Mouse (Mus musculus) cerebellum, adult 2 months (tissue): ENCODE data around the gene Gas2. TPM values are rescaled to one million over a fixed set of nuclear protein-coding genes. Genes with fewer than 3 reads are reported as not detected.
A peak's percentile ranks its signal among the peaks of the same experiment; 100 is the strongest.

ENCODE experiments used
- DNase-seq, 2 experiments: peaks; one replicate each; pipeline ENCODE4 v3.0.0; 2021
- H3K27ac ChIP-seq: fragments of 200-500 bp; 2 replicates; pipeline ENCODE4 v1.5.1; 2012; ENCODE audit warnings: low read length, control low read depth, inconsistent platforms; ENCODE audit not compliant: insufficient read depth
- H3K27me3 ChIP-seq: fragments of 200-500 bp; 2 replicates; pipeline ENCODE4 v1.6.1; 2012; ENCODE audit warnings: inconsistent platforms, mild to moderate bottlenecking, low read length, moderate library complexity; ENCODE audit not compliant: control insufficient read depth, insufficient read depth
- H3K4me1 ChIP-seq: fragments of 200-500 bp; 2 replicates; pipeline ENCODE4 v1.6.1; 2011; ENCODE audit warnings: low read length; ENCODE audit not compliant: control insufficient read depth, insufficient read depth
- H3K4me3 ChIP-seq: fragments of 200-500 bp; replicated peaks from 2 replicates; pipeline ENCODE3; 2011; ENCODE audit warnings: mild to moderate bottlenecking, low read depth, low read length, control low read depth; ENCODE audit not compliant: insufficient read depth
- CTCF ChIP-seq: fragments of 200-500 bp; IDR thresholded peaks from 2 replicates; pipeline ENCODE4 v1.5.1; 2011; ENCODE audit warnings: low read depth, mild to moderate bottlenecking, control low read depth, low read length, moderate library complexity, borderline replicate concordance; ENCODE audit not compliant: insufficient read depth
- POLR2A ChIP-seq: fragments of 200-500 bp; IDR thresholded peaks from 2 replicates; pipeline ENCODE4 v1.6.1; 2011; ENCODE audit warnings: low read length, control low read depth, borderline replicate concordance; ENCODE audit not compliant: insufficient read depth
- WGBS: fragments of 180-500 bp; shearing (Covaris S2); methylation state at CpG from one replicate; pipeline ENCODE4 v1.1.7; 2018; 5-methylcytosine and 5-hydroxymethylcytosine counted together
- polyA plus RNA-seq: library from polyadenylated mRNA; depleted of rRNA; stranded (reverse); fragments of >200 nt; gene quantifications from 2 replicates; pipeline ENCODE4 v1.2.3, GENCODE M21; 2012; rRNA removed

Gene Gas2
- 9.8 and 11.1 TPM in 2 replicates for polyA plus RNA-seq

GRCm38 (mm10) chr7:51861250-51862096 is at the start of gene Gas2:
TSS of gene Gas2 (plus strand) at chr7:51862015.
- H3K27me3 ChIP-seq: no peaks in the 10 kb centered on the region
- no peak for TF ChIP-seq CTCF
- 0 out of 2 replicates have a peak, but pooled peaks have one; percentile 1 for TF ChIP-seq POLR2A

GRCm38 (mm10) chr7:51815473-51816282 is 46.1 kb upstream of the Gas2 start:
- H3K27me3 ChIP-seq: no peaks in the 10 kb centered on the region; the same call in 1 of the 2 replicates

More at GRCm38 (mm10) chr7:51861250-51862096, at the start of gene Gas2:
- Histone ChIP-seq H3K27ac (peak within 1 kb of the TSS; percentile 75), H3K4me3 (peak within 1 kb of the TSS; percentile 66), H3K4me1 (0 out of 2 replicates have a peak, but pooled peaks cover 4% of the 10 kb centered on the region)
- peak; percentile 87 to 93 for DNase-seq
- WGBS: under 1% methylated on average over 105 of the region's 105 CpGs

GRCm38 (mm10) chr7:51816283-51816839 is 45.5 kb upstream of the Gas2 start:
- Histone ChIP-seq H3K27me3 (no peaks in the 10 kb centered on the region; the same call in 1 of the 2 replicates), H3K4me1 (peaks cover 3% of the 10 kb centered on the region; the same call in 1 of the 2 replicates), H3K4me3 (no peak overlapping the region), H3K27ac (no peak overlapping the region)
- 61% methylated on average over 3 of the region's 3 CpGs for WGBS
- DNase-seq: no peak
- no peak for TF ChIP-seq POLR2A

More at GRCm38 (mm10) chr7:51815473-51816282, 46.1 kb upstream of the Gas2 start:
- Histone ChIP-seq H3K27ac (no peak overlapping the region), H3K4me3 (no peak overlapping the region), H3K4me1 (peaks cover under 1% of the 10 kb centered on the region; the same call in 1 of the 2 replicates)
- 20% methylated on average over 4 of the region's 4 CpGs for WGBS
- TF ChIP-seq CTCF: no peak
- TF ChIP-seq POLR2A: no peak
- peak in 1 of 2 experiments; percentile 32 for DNase-seq

GRCm38 (mm10) chr7:51818251-51818974 is 43.4 kb upstream of the Gas2 start:
- 91% methylated on average over 3 of the region's 3 CpGs for WGBS
- peaks cover 3% of the 10 kb centered on the region; the same call in 1 of the 2 replicates for H3K4me1 ChIP-seq
- no peak overlapping the region for H3K27ac ChIP-seq
- no peak overlapping the region for H3K4me3 ChIP-seq
- no peaks in the 10 kb centered on the region; the same call in 1 of the 2 replicates for H3K27me3 ChIP-seq
- no peak for DNase-seq
- TF ChIP-seq POLR2A: no peak
- TF ChIP-seq CTCF: no peak

- DNase-seq: peak; percentile 51 to 87
- WGBS: 4% methylated on average over 1 of the region's 1 CpGs
- Histone ChIP-seq H3K27me3 (no peaks in the 10 kb centered on the region; the same call in 1 of the 2 replicates), H3K27ac (no peak overlapping the region), H3K4me1 (peaks cover 3% of the 10 kb centered on the region; the same call in 1 of the 2 replicates), H3K4me3 (no peak overlapping the region)
- TF ChIP-seq POLR2A (no peak), CTCF (no peak)
These were observed 41.9 kb upstream of the Gas2 start for GRCm38 (mm10) chr7:51819891-51820290.

GRCm38 (mm10) chr7:51821467-51821866 is 40.3 kb upstream of the Gas2 start:
- no peaks in the 10 kb centered on the region for H3K27me3 ChIP-seq

More at GRCm38 (mm10) chr7:51821467-51821866, 40.3 kb upstream of the Gas2 start:
- H3K27ac ChIP-seq: no peak overlapping the region
- no peak overlapping the region for H3K4me3 ChIP-seq
- H3K4me1 ChIP-seq: peaks cover 3% of the 10 kb centered on the region; the same call in 1 of the 2 replicates
- 23% methylated on average over 2 of the region's 2 CpGs for WGBS
- peak in 1 of 2 experiments; percentile 55 for DNase-seq
- TF ChIP-seq CTCF (no peak), POLR2A (no peak)
